Mouse (Mus musculus) brown adipose tissue, adult 24 weeks (tissue): ENCODE measurements at regions not wholly inside any gene's neighbourhood (a gene's known extent, or its start where the extent isn't known, plus 50 kb on each side); places are given as distances from the start of the nearest gene placed in this dataset.

Experiments
- H3K27ac ChIP-seq: fragments of 200-500 bp; replicated peaks from 2 replicates; pipeline ENCODE4 v1.5.1; 2012; ENCODE audit warnings: low read depth, mild to moderate bottlenecking, low read length
- H3K4me1 ChIP-seq: fragments of 200-500 bp; 2 replicates; pipeline ENCODE4 v1.6.1; 2012; ENCODE audit warnings: low read length, mixed read lengths; ENCODE audit not compliant: control insufficient read depth, insufficient read depth, insufficient read length
- H3K4me3 ChIP-seq: fragments of 200-500 bp; 2 replicates; pipeline ENCODE4 v1.5.1; 2012; ENCODE audit warnings: low read depth, mild to moderate bottlenecking, low read length, moderate library complexity; ENCODE audit not compliant: insufficient read depth

GRCm38 (mm10) chr14:24873406-24873805 is 386.5 kb downstream of the Rps24 start:
- no peak overlapping the region for H3K4me3 ChIP-seq
- no peak overlapping the region for H3K27ac ChIP-seq
- H3K4me1 ChIP-seq = no peaks in the 10 kb centered on the region

GRCm38 (mm10) chr14:24874426-24875155 is 387.7 kb downstream of the Rps24 start:
- Histone ChIP-seq H3K4me3 (no peak overlapping the region), H3K4me1 (no peaks in the 10 kb centered on the region), H3K27ac (no peak overlapping the region)

GRCm38 (mm10) chr14:24875156-24875545 is 388.2 kb downstream of the Rps24 start:
- H3K27ac ChIP-seq = no peak overlapping the region
- no peak overlapping the region for H3K4me3 ChIP-seq
- H3K4me1 ChIP-seq = no peaks in the 10 kb centered on the region

- no peak overlapping the region for H3K27ac ChIP-seq
- H3K4me3 ChIP-seq = no peak overlapping the region
- no peaks in the 10 kb centered on the region for H3K4me1 ChIP-seq
Observed at GRCm38 (mm10) chr14:24875934-24876333, 389.0 kb downstream of the Rps24 start.

GRCm38 (mm10) chr14:24876508-24876907 is 389.6 kb downstream of the Rps24 start:
- Histone ChIP-seq H3K4me1 (no peaks in the 10 kb centered on the region), H3K4me3 (no peak overlapping the region), H3K27ac (no peak overlapping the region)

GRCm38 (mm10) chr14:24877853-24878252 is 390.9 kb downstream of the Rps24 start:
- Histone ChIP-seq H3K27ac (no peak overlapping the region), H3K4me3 (no peak overlapping the region), H3K4me1 (no peaks in the 10 kb centered on the region)

- no peak overlapping the region for H3K4me3 ChIP-seq
- H3K27ac ChIP-seq = no peak overlapping the region
- H3K4me1 ChIP-seq = no peaks in the 10 kb centered on the region
Observed at GRCm38 (mm10) chr14:24886164-24886563, 399.2 kb downstream of the Rps24 start.

GRCm38 (mm10) chr14:24886896-24887421 is 400.0 kb downstream of the Rps24 start:
- Histone ChIP-seq H3K27ac (no peak overlapping the region), H3K4me3 (no peak overlapping the region), H3K4me1 (no peaks in the 10 kb centered on the region)

- no peak overlapping the region for H3K27ac ChIP-seq
Observed at GRCm38 (mm10) chr14:24890856-24891255, 403.9 kb downstream of the Rps24 start.

GRCm38 (mm10) chr14:24895196-24895595 is 408.3 kb downstream of the Rps24 start:
- no peak overlapping the region for H3K27ac ChIP-seq
- no peak overlapping the region for H3K4me3 ChIP-seq
- no peaks in the 10 kb centered on the region for H3K4me1 ChIP-seq

More at GRCm38 (mm10) chr14:24890856-24891255, 403.9 kb downstream of the Rps24 start:
- Histone ChIP-seq H3K4me3 (no peak overlapping the region), H3K4me1 (no peaks in the 10 kb centered on the region)

- H3K4me1 ChIP-seq = no peaks in the 10 kb centered on the region
- no peak overlapping the region for H3K4me3 ChIP-seq
- H3K27ac ChIP-seq = no peak overlapping the region
Observed at GRCm38 (mm10) chr14:24896681-24897080, 409.8 kb downstream of the Rps24 start.

- Histone ChIP-seq H3K4me3 (no peak overlapping the region), H3K27ac (no peak overlapping the region), H3K4me1 (no peaks in the 10 kb centered on the region)
Observed at GRCm38 (mm10) chr14:24900501-24901179, 413.7 kb downstream of the Rps24 start.

- Histone ChIP-seq H3K27ac (no peak overlapping the region), H3K4me3 (no peak overlapping the region), H3K4me1 (no peaks in the 10 kb centered on the region)
Observed at GRCm38 (mm10) chr14:24901726-24902125, 414.8 kb downstream of the Rps24 start.

GRCm38 (mm10) chr14:24902870-24903269 is 415.9 kb downstream of the Rps24 start:
- Histone ChIP-seq H3K27ac (no peak overlapping the region), H3K4me1 (no peaks in the 10 kb centered on the region)

GRCm38 (mm10) chr14:24904712-24905111 is 417.8 kb downstream of the Rps24 start:
- Histone ChIP-seq H3K27ac (no peak overlapping the region), H3K4me3 (no peak overlapping the region), H3K4me1 (no peaks in the 10 kb centered on the region)

More at GRCm38 (mm10) chr14:24902870-24903269, 415.9 kb downstream of the Rps24 start:
- no peak overlapping the region for H3K4me3 ChIP-seq

GRCm38 (mm10) chr14:24906916-24907315 is 420.0 kb downstream of the Rps24 start:
- H3K4me3 ChIP-seq = no peak overlapping the region
- H3K4me1 ChIP-seq = no peaks in the 10 kb centered on the region
- H3K27ac ChIP-seq = no peak overlapping the region
